In genomic region chr9:102892480-102893355, GRCm38 (mm10) we compare ENCODE assay signal across 21 mouse cellular contexts.
"Had no signal": no experiment of that assay in that cellular context is flagged by ENCODE, and none has a peak within 500 bp of the region (broad histone marks: within the 10 kb centered on the region; RNA-seq: fewer than 3 reads in every experiment).

No protein-coding gene starts in this region.

- H3K4me2 ChIP-seq: limb, embryonic 13.5 days; liver, embryonic 12.5 days; liver, embryonic 15.5 days; midbrain, embryonic 12.5 days; neural tube, embryonic 13.5 days; stomach, embryonic 15.5 days had no signal

- ATAC-seq: intestine, postnatal 0 days; liver, embryonic 12.5 days; midbrain, embryonic 16.5 days had no signal

- H3K9ac ChIP-seq: limb, embryonic 13.5 days; liver, embryonic 12.5 days; liver, embryonic 15.5 days; midbrain, embryonic 12.5 days; neural tube, embryonic 13.5 days; stomach, embryonic 15.5 days had no signal

- H3K27me3 ChIP-seq: limb, embryonic 13.5 days; liver, embryonic 12.5 days; liver, embryonic 15.5 days; midbrain, embryonic 12.5 days; neural tube, embryonic 13.5 days; stomach, embryonic 15.5 days had no signal

- H3K9me3 ChIP-seq: limb, embryonic 10.5 days; limb, embryonic 13.5 days; liver, embryonic 12.5 days; liver, embryonic 15.5 days; midbrain, embryonic 12.5 days; neural tube, embryonic 13.5 days; stomach, embryonic 15.5 days had no signal

- DNase-seq: kidney, adult 2 months; kidney, postnatal 25 days; layer of hippocampus, adult 9-11 months; liver; retina, postnatal 1 day; right cerebral cortex, postnatal 25 days; spleen, adult 18-20 months; thymus, postnatal 25 days had no signal

- H3K27ac ChIP-seq: kidney, postnatal 0 days; layer of hippocampus, adult 2 months; limb, embryonic 10.5 days; limb, embryonic 13.5 days; liver, embryonic 12.5 days; liver, embryonic 15.5 days; macrophage; midbrain, embryonic 12.5 days; neural tube, embryonic 13.5 days; stomach, embryonic 15.5 days had no signal

- H3K4me1 ChIP-seq: limb, embryonic 10.5 days; limb, embryonic 13.5 days; midbrain, embryonic 12.5 days; stomach, embryonic 15.5 days had no signal

- H3K4me3 ChIP-seq: layer of hippocampus, adult 2 months; limb, embryonic 10.5 days; limb, embryonic 13.5 days; liver, embryonic 12.5 days; liver, embryonic 15.5 days; midbrain, embryonic 12.5 days; myocyte; neural tube, embryonic 13.5 days; stomach, embryonic 15.5 days had no signal
